Mouse (Mus musculus): Measurements from ENCODE around the gene Pdss1. TPM values are rescaled to one million over a fixed set of nuclear protein-coding genes. Genes with fewer than 3 reads are reported as not detected.
"Not testable (repeated sequence)": the region's sequence is repeated elsewhere in the genome, so short reads cannot be mapped to it uniquely, and the experiment has no call there.

Gene Pdss1
- polyA plus RNA-seq, 1 experiment from 2014 or later: 6.1 TPM

DNA sequence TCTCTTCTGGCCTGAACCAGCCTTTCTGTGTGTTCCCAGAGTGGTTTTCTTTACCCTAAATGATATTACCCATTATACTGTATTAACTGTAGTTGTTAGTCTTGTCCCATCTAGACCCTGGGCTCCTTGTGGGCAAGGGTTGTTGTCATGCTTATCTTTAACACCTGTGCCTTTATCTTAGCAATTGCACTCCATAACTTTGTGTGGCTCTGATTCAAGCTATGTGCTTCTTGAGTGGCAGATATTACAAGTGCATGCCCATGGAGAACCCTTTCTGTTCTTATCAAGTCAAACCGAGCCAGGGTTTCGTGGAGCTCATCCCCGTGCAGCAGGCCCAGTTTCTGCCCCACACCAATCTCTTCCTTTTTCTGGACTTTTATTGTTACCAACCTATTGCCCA is 8.6 kb downstream of the Pdss1 start:
- Histone ChIP-seq H3K36me3 (ENCODE audit: insufficient read depth, low read length) (no peaks in the 10 kb centered on the region; the same call in 1 of the 2 replicates), H3K4me2 (replicated peaks; ENCODE audit: low read depth, low read length) (no peak overlapping the region), H3K4me3 (ENCODE audit: low read depth, low read length) (no peak overlapping the region), H3K27ac (ENCODE audit: low read length) (no peak overlapping the region), H3K27me3 (replicated peaks; ENCODE audit: insufficient read depth, low read length) (no peaks in the 10 kb centered on the region), H3K9ac (replicated peaks; ENCODE audit: low read depth) (no peak overlapping the region), H3K9me3 (ENCODE audit: low read length) (no peaks in the 10 kb centered on the region), H3K4me1 (ENCODE audit: insufficient read depth, low read depth, low read length) (no peaks in the 10 kb centered on the region)
- ATAC-seq (no peak), DNase-seq (ENCODE audit: low spot score) (no peak)
- 87% methylated on average over 3 of the region's 3 CpGs for WGBS
- TF ChIP-seq EP300 (IDR thresholded peaks at IDR 0.05) (no peak), CTCF (IDR thresholded peaks at IDR 0.05) (no peak)

DNA sequence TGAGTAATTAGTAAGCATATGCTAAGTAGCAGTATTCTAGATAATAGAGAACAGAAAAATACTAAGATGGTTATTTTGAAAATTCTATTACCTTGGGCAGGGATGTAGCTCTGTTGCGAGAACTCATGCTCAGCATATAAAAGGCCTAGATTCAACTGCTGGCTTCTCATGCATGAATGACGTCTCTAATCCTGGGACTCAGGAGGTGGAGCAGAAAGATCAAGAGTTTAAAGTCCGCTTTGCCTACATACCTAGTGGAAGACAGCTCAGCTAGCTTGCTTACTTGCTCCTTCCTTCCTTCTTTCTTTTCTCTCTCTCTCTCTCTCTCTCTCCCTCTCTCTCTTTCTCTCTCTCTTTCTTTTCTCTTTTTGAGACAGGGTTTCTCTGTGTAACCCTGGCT is 19.1 kb downstream of the Pdss1 start:
- no peaks in the 10 kb centered on the region for H3K4me1 ChIP-seq (ENCODE audit: insufficient read depth, low read depth, low read length)
- H3K4me3 ChIP-seq (ENCODE audit: low read depth, low read length): no peak overlapping the region
- no peak overlapping the region for H3K27ac ChIP-seq (ENCODE audit: low read length)
- TF ChIP-seq CTCF (IDR thresholded peaks at IDR 0.05) (no peak), EP300 (IDR thresholded peaks at IDR 0.05) (no peak)
- no peaks in the 10 kb centered on the region for H3K27me3 ChIP-seq (replicated peaks; ENCODE audit: insufficient read depth, low read length)
- no peak overlapping the region for H3K4me2 ChIP-seq (replicated peaks; ENCODE audit: low read depth, low read length)
- 0 out of 2 replicates have a peak, but pooled peaks cover 5% of the 10 kb centered on the region for H3K36me3 ChIP-seq (ENCODE audit: insufficient read depth, low read length)
- 91% methylated on average over 3 of the region's 3 CpGs for WGBS
- ATAC-seq: no peak
- H3K9me3 ChIP-seq (ENCODE audit: low read length): no peaks in the 10 kb centered on the region
- DNase-seq (ENCODE audit: low spot score): no peak
- H3K9ac ChIP-seq (replicated peaks; ENCODE audit: low read depth): no peak overlapping the region

DNA sequence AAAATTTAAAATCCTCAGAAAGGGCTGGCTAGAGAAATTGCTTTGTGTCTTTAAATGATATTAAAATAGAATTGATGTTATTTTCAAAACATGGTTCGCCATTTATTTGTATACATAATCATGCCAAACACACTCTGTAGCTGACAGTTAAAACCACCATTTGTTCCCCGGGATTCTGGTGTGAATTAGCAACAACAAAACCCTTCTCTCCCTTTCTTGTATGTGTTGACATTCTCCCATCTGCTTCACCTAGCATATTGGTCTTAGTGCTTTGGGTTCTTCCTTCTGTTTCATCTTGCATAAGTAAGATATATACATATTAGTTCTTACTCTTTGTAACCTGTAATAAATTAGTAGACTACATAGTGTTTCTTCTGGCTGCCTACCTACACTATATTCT is 23.3 kb downstream of the Pdss1 start:
- ATAC-seq: no peak
- Histone ChIP-seq H3K9me3 (ENCODE audit: low read length) (no peaks in the 10 kb centered on the region), H3K4me3 (ENCODE audit: low read depth, low read length) (no peak overlapping the region), H3K9ac (replicated peaks; ENCODE audit: low read depth) (no peak overlapping the region), H3K27ac (ENCODE audit: low read length) (no peak overlapping the region), H3K4me1 (ENCODE audit: insufficient read depth, low read depth, low read length) (no peaks in the 10 kb centered on the region), H3K36me3 (ENCODE audit: insufficient read depth, low read length) (0 out of 2 replicates have a peak, but pooled peaks cover 5% of the 10 kb centered on the region), H3K4me2 (replicated peaks; ENCODE audit: low read depth, low read length) (no peak overlapping the region), H3K27me3 (replicated peaks; ENCODE audit: insufficient read depth, low read length) (no peaks in the 10 kb centered on the region)
- 83% methylated on average over 2 of the region's 2 CpGs for WGBS
- DNase-seq (ENCODE audit: low spot score): no peak
- TF ChIP-seq EP300 (IDR thresholded peaks at IDR 0.05) (no peak), CTCF (IDR thresholded peaks at IDR 0.05) (no peak)

DNA sequence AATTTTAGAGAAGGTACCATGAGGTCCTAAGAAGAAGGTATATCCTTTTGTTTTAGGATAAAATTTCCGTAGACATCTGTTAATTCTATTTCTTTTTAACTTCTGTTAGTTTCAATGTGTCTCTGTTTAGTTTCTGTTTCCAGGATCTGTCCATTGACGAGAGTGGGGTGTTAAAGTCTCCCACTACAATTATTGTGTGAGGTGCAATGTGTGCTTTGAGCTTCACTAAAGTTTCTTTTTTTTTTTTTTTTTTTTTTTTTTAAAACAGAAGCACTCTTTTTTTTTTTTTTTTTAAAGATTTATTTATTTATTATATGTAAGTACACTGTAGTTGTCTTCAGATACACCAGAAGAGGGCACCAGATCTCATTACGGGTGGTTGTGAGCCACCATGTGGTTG is 30.6 kb downstream of the Pdss1 start:
- DNase-seq (ENCODE audit: low spot score); H3K27me3 ChIP-seq (replicated peaks; ENCODE audit: insufficient read depth, low read length); ATAC-seq; H3K4me1 ChIP-seq (ENCODE audit: insufficient read depth, low read depth, low read length); H3K4me3 ChIP-seq (ENCODE audit: low read depth, low read length); H3K27ac ChIP-seq (ENCODE audit: low read length); H3K9ac ChIP-seq (replicated peaks; ENCODE audit: low read depth); H3K4me2 ChIP-seq (replicated peaks; ENCODE audit: low read depth, low read length); H3K9me3 ChIP-seq (ENCODE audit: low read length); H3K36me3 ChIP-seq (ENCODE audit: insufficient read depth, low read length): not testable (repeated sequence)
- WGBS: 93% methylated on average over 2 of the region's 3 CpGs

DNA sequence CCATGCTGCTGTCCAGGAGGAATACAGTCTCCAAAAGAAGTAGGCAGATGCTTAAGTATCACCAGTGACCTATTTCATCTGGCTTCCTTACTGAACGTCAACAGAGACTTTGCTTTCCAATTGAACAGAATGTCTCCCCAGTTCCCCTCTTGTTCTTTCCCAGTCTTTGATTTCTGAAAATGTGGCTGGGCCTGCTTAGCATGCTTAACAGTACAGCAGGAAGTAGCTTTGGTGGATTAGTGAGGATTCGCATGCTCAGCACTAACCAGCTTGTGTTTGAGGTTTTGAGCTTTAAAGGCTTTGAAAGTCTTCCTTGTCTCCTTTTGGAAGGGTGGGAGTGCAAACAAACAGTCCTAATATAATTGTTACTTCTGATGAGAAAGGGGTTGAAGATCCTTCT is 32.9 kb downstream of the Pdss1 start:
- Histone ChIP-seq H3K4me3 (ENCODE audit: low read depth, low read length) (no peak overlapping the region), H3K9me3 (ENCODE audit: low read length) (no peaks in the 10 kb centered on the region), H3K9ac (replicated peaks; ENCODE audit: low read depth) (no peak overlapping the region), H3K27ac (ENCODE audit: low read length) (no peak overlapping the region), H3K27me3 (replicated peaks; ENCODE audit: insufficient read depth, low read length) (no peaks in the 10 kb centered on the region), H3K4me1 (ENCODE audit: insufficient read depth, low read depth, low read length) (no peaks in the 10 kb centered on the region), H3K4me2 (replicated peaks; ENCODE audit: low read depth, low read length) (no peak overlapping the region), H3K36me3 (ENCODE audit: insufficient read depth, low read length) (no peaks in the 10 kb centered on the region)
- no peak for DNase-seq (ENCODE audit: low spot score)
- no peak for ATAC-seq
- 83% methylated on average over 2 of the region's 2 CpGs for WGBS
- TF ChIP-seq EP300 (IDR thresholded peaks at IDR 0.05) (no peak), CTCF (IDR thresholded peaks at IDR 0.05) (no peak)

DNA sequence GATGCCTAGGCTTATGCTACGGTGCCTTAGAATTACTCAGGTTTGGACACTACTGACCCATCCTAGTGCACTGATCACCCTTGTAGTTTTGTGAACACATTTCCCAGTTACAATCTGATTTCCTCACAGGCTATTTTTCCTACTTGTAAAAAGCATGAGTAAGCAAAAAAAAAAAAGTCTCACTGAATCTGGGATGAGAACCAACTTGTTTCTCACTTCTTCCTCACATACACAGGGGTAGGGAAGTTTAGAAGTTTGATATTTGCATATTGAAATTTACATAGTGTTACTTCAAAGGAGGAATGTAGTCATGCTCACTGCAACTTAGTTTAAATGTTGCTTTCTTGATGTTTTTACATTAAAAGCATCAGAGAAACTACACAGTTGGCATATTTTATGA is 38.2 kb downstream of the Pdss1 start:
- H3K36me3 ChIP-seq (ENCODE audit: insufficient read depth, low read length): 0 out of 2 replicates have a peak, but pooled peaks cover 5% of the 10 kb centered on the region
- no peak overlapping the region for H3K9ac ChIP-seq (replicated peaks; ENCODE audit: low read depth)
- DNase-seq (ENCODE audit: low spot score) (no peak), ATAC-seq (no peak)
- H3K4me2 ChIP-seq (replicated peaks; ENCODE audit: low read depth, low read length): no peak overlapping the region
- TF ChIP-seq CTCF (IDR thresholded peaks at IDR 0.05): no peak
- no peak for TF ChIP-seq EP300 (IDR thresholded peaks at IDR 0.05)
- no peaks in the 10 kb centered on the region for H3K27me3 ChIP-seq (replicated peaks; ENCODE audit: insufficient read depth, low read length)
- 89% methylated on average over 1 of the region's 1 CpGs for WGBS
- H3K9me3 ChIP-seq (ENCODE audit: low read length): no peaks in the 10 kb centered on the region
- no peak overlapping the region for H3K4me3 ChIP-seq (ENCODE audit: low read depth, low read length)
- H3K4me1 ChIP-seq (ENCODE audit: insufficient read depth, low read depth, low read length): no peaks in the 10 kb centered on the region
- H3K27ac ChIP-seq (ENCODE audit: low read length): no peak overlapping the region

DNA sequence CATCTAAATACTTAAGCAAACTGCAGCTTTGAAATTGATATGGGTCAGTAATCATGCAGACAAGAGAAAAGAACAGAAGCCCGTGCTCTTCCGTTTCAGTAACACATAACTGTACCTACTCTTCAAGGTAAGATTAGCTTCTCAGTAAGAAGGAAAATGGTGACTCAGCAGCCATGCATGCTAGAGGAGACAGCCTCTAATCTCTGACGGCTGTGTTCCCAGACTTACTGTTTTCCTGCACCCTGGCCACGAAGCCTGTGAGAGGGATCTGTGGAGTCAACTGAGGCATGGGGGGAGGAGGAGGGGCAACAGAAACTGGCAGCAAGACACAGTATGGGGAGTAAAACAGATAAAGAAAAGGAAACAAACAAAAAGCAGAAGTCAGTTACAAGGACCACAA is 54.6 kb downstream of the Pdss1 start:
- no peak for DNase-seq (ENCODE audit: low spot score)
- TF ChIP-seq CTCF (IDR thresholded peaks at IDR 0.05) (no peak), EP300 (IDR thresholded peaks at IDR 0.05) (no peak)
- H3K4me3 ChIP-seq (ENCODE audit: low read depth, low read length): no peak overlapping the region
- 47% methylated on average over 4 of the region's 4 CpGs for WGBS
- no peak for ATAC-seq
- H3K36me3 ChIP-seq (ENCODE audit: insufficient read depth, low read length): no peaks in the 10 kb centered on the region
- H3K4me2 ChIP-seq (replicated peaks; ENCODE audit: low read depth, low read length): no peak overlapping the region
- H3K27ac ChIP-seq (ENCODE audit: low read length): no peak overlapping the region
- H3K4me1 ChIP-seq (ENCODE audit: insufficient read depth, low read depth, low read length): no peaks in the 10 kb centered on the region
- H3K9ac ChIP-seq (replicated peaks; ENCODE audit: low read depth): no peak overlapping the region
- no peaks in the 10 kb centered on the region for H3K27me3 ChIP-seq (replicated peaks; ENCODE audit: insufficient read depth, low read length)
- no peaks in the 10 kb centered on the region for H3K9me3 ChIP-seq (ENCODE audit: low read length)
